In the genomic region with DNA sequence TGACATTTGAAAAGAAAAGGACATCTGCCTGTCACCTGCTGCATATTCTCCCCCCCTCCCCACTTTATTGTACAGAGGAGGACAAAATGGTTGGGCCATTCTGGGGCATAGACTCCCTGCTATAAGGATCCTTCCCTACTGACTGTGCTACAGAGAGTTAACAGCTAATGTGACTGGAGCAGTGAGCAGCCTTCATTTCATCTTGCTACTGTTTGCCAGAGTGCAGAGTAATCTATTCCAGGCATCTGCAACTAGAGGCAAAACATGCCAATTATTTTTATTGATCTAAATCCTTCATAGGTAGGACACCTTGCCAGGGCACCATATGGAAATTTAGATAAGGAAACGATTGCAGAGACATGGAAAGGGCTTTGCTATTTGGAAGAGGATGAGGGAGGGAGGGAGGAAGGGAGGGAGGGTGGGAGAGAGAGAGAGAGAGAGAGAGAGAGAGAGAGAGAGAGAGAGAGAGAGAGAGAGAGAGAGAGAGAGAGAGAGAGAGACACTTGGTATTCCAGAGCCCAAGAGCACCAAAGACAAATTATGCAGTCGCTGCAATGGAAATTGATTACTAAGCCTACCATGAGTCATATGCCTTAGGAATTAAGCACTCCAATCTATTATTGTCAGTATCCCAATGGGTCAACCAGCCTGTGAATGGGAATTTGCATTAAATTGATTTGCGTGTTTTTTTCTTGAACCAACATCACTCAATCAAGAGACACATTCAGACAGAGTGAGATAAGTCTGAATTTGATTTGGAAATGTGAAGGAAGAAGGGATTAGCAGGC, we compare ENCODE assay signal across 24 mouse cellular contexts.
DNase-seq lines count a peak whose midpoint lies in the region; ATAC-seq and TF ChIP-seq lines count a peak whose summit lies in the region.
"Had no signal": no experiment of that assay in that cellular context is flagged by ENCODE, and none has a peak within 500 bp of the region (broad histone marks: within the 10 kb centered on the region; RNA-seq: fewer than 3 reads in every experiment).

No protein-coding gene starts in this region.

- H3K27ac ChIP-seq in forebrain, embryonic 15.5 days (replicated peaks) = no peak overlapping the region
- H3K27ac ChIP-seq in forebrain, embryonic 11.5 days (ENCODE audit: low read depth, low read length) = no peak overlapping the region
- H3K27ac ChIP-seq in hindbrain, embryonic 15.5 days (replicated peaks) = no peak overlapping the region; the same call in 1 of the 2 replicates
- no peak overlapping the region; the same call in 1 of the 2 replicates for H3K27ac ChIP-seq in midbrain, embryonic 14.5 days (replicated peaks; ENCODE audit: low read depth, low read length)
- H3K27ac ChIP-seq: heart, adult 2 months; layer of hippocampus, adult 2 months; limb, embryonic 13.5 days; neural tube, embryonic 13.5 days had no signal

- ATAC-seq in forebrain, embryonic 15.5 days (replicated peaks) = peak; percentile 43; the same call in 1 of the 2 replicates
- ATAC-seq in forebrain, embryonic 11.5 days (replicated peaks; ENCODE audit: low FRiP score) = no peak
- ATAC-seq in hindbrain, embryonic 15.5 days (ENCODE audit: low FRiP score, low read depth) = 0 out of 2 replicates have a peak, but pooled peaks have one; percentile 63
- ATAC-seq in midbrain, embryonic 14.5 days (ENCODE audit: low FRiP score, low TSS enrichment) = peak; percentile 40
- no peak for ATAC-seq in erythroid progenitor cell, adult 5-6 weeks (replicated peaks; ENCODE audit: low FRiP score, poor library complexity, severe bottlenecking)
- no peak for ATAC-seq in activated CD4-positive, CD25-positive, alpha-beta regulatory T cell, adult 4 months

- H3K9ac ChIP-seq in forebrain, embryonic 15.5 days (replicated peaks) = no peak overlapping the region
- H3K9ac ChIP-seq in forebrain, embryonic 11.5 days (ENCODE audit: low read length) = no peak overlapping the region
- no peak overlapping the region for H3K9ac ChIP-seq in hindbrain, embryonic 15.5 days
- H3K9ac ChIP-seq in midbrain, embryonic 14.5 days (replicated peaks; ENCODE audit: low read length) = no peak overlapping the region
- H3K9ac ChIP-seq: heart, embryonic 12.5 days; limb, embryonic 13.5 days; neural tube, embryonic 13.5 days had no signal

- no peak overlapping the region for H3K4me3 ChIP-seq in forebrain, embryonic 15.5 days
- H3K4me3 ChIP-seq in forebrain, embryonic 11.5 days (ENCODE audit: low read depth, low read length) = no peak overlapping the region
- H3K4me3 ChIP-seq in hindbrain, embryonic 15.5 days = no peak overlapping the region
- no peak overlapping the region for H3K4me3 ChIP-seq in midbrain, embryonic 14.5 days (replicated peaks; ENCODE audit: low read depth, low read length)
- H3K4me3 ChIP-seq: heart, adult 2 months; heart, embryonic 12.5 days; layer of hippocampus, adult 2 months; limb, embryonic 13.5 days; neural tube, embryonic 13.5 days had no signal

- TF ChIP-seq CTCF in brain, embryonic 14.5 days (IDR thresholded peaks at IDR 0.05; ENCODE audit: borderline replicate concordance, extremely low read depth, insufficient read depth, insufficient read length) = no peak

- WGBS in forebrain, embryonic 15.5 days = 50% methylated on average over 3 of the region's 3 CpGs
- 82% methylated on average over 3 of the region's 3 CpGs for WGBS in forebrain, embryonic 11.5 days
- WGBS in hindbrain, embryonic 15.5 days = 40% methylated on average over 3 of the region's 3 CpGs
- 41% methylated on average over 3 of the region's 3 CpGs for WGBS in midbrain, embryonic 14.5 days

- no peaks in the 10 kb centered on the region for H3K9me3 ChIP-seq in forebrain, embryonic 15.5 days
- no peaks in the 10 kb centered on the region for H3K9me3 ChIP-seq in forebrain, embryonic 11.5 days (ENCODE audit: control insufficient read depth, low read length)
- no peaks in the 10 kb centered on the region for H3K9me3 ChIP-seq in hindbrain, embryonic 15.5 days
- H3K9me3 ChIP-seq in midbrain, embryonic 14.5 days (ENCODE audit: control insufficient read depth, low read length) = no peaks in the 10 kb centered on the region
- H3K9me3 ChIP-seq: heart, embryonic 12.5 days; limb, embryonic 13.5 days; neural tube, embryonic 13.5 days had no signal

- DNase-seq in forebrain, embryonic 11.5 days (ENCODE audit: low spot score) = no peak
- DNase-seq in brain, embryonic 14.5 days (ENCODE audit: low read depth) = peak; percentile 48
- peak; percentile 53 for DNase-seq in midbrain, embryonic 14.5 days
- DNase-seq in spleen, postnatal 10 days (ENCODE audit: low spot score in 2 of 2) = no peak
- DNase-seq: adrenal gland, adult 2 months; cerebellum, adult 8-10 months; cerebellum, postnatal 25 days; heart, adult 2 months; heart, postnatal 4 days; kidney, adult 18-20 months; kidney, postnatal 36 days; lung, adult 2 months; lung, postnatal 14 days; right cerebral cortex, postnatal 4 days; thymus, postnatal 4 days had no signal

- H3K4me1 ChIP-seq in forebrain, embryonic 15.5 days = peaks cover 4% of the 10 kb centered on the region; the same call in 1 of the 2 replicates
- H3K4me1 ChIP-seq in forebrain, embryonic 11.5 days (replicated peaks; ENCODE audit: control insufficient read depth, insufficient read depth, low read length) = no peaks in the 10 kb centered on the region
- H3K4me1 ChIP-seq in hindbrain, embryonic 15.5 days (replicated peaks) = no peaks in the 10 kb centered on the region
- H3K4me1 ChIP-seq in midbrain, embryonic 14.5 days (ENCODE audit: control insufficient read depth, insufficient read depth, low read length) = no peaks in the 10 kb centered on the region
- H3K4me1 ChIP-seq: heart, embryonic 12.5 days; limb, embryonic 13.5 days; neural tube, embryonic 13.5 days had no signal

- no peaks in the 10 kb centered on the region for H3K36me3 ChIP-seq in forebrain, embryonic 15.5 days
- no peaks in the 10 kb centered on the region for H3K36me3 ChIP-seq in forebrain, embryonic 11.5 days (ENCODE audit: control insufficient read depth, insufficient read depth, low read length)
- no peaks in the 10 kb centered on the region for H3K36me3 ChIP-seq in hindbrain, embryonic 15.5 days
- H3K36me3 ChIP-seq in midbrain, embryonic 14.5 days (ENCODE audit: control insufficient read depth, insufficient read depth, low read length) = no peaks in the 10 kb centered on the region
- H3K36me3 ChIP-seq: heart, embryonic 12.5 days; limb, embryonic 13.5 days; neural tube, embryonic 13.5 days had no signal

- no peak for TF ChIP-seq POLR2A in brain, embryonic 14.5 days (IDR thresholded peaks at IDR 0.05; ENCODE audit: borderline replicate concordance, extremely low read depth, insufficient read depth, insufficient read length, poor library complexity, severe bottlenecking)

- no peak overlapping the region for H3K4me2 ChIP-seq in forebrain, embryonic 15.5 days (replicated peaks)
- no peak overlapping the region for H3K4me2 ChIP-seq in forebrain, embryonic 11.5 days (ENCODE audit: low read depth, low read length, severe bottlenecking)
- H3K4me2 ChIP-seq in hindbrain, embryonic 15.5 days = no peak overlapping the region
- H3K4me2 ChIP-seq in midbrain, embryonic 14.5 days (ENCODE audit: low read length) = no peak overlapping the region
- H3K4me2 ChIP-seq: heart, embryonic 12.5 days; limb, embryonic 13.5 days; liver, embryonic 11.5 days; neural tube, embryonic 13.5 days had no signal

- H3K27me3 ChIP-seq in forebrain, embryonic 15.5 days = no peaks in the 10 kb centered on the region
- no peaks in the 10 kb centered on the region for H3K27me3 ChIP-seq in forebrain, embryonic 11.5 days (ENCODE audit: control insufficient read depth, insufficient read depth, low read length)
- no peaks in the 10 kb centered on the region for H3K27me3 ChIP-seq in hindbrain, embryonic 15.5 days
- H3K27me3 ChIP-seq in midbrain, embryonic 14.5 days (ENCODE audit: control insufficient read depth, insufficient read depth, low read length) = no peaks in the 10 kb centered on the region
- H3K27me3 ChIP-seq: heart, embryonic 12.5 days; limb, embryonic 13.5 days; neural tube, embryonic 13.5 days had no signal

Comparison
In these comparisons a context has a peak if more than half of its experiments do, and no peak if none do; other contexts are left out.
1. ATAC-seq: peak in forebrain, embryonic 15.5 days (single experiment), hindbrain, embryonic 15.5 days (single experiment) and midbrain, embryonic 14.5 days (single experiment); none in forebrain, embryonic 11.5 days (single experiment), erythroid progenitor cell, adult 5-6 weeks (single experiment) and activated CD4-positive, CD25-positive, alpha-beta regulatory T cell, adult 4 months (single experiment).
2. DNase-seq: peak in brain, embryonic 14.5 days (single experiment) and midbrain, embryonic 14.5 days (single experiment); none in forebrain, embryonic 11.5 days (single experiment) and spleen, postnatal 10 days (0 of 2).